Mouse (Mus musculus): ENCODE results near the gene Golt1a.

GRCm38 (mm10) chr1:133278946-133279631, 30.5 kb upstream of the Golt1a start:
- TF ChIP-seq CTCF (IDR thresholded peaks at IDR 0.05; ENCODE audit: low read depth) (no peak), EP300 (IDR thresholded peaks at IDR 0.05; ENCODE audit: low read depth) (no peak)

All from liver, embryonic 14.5 days (tissue).